Mouse (Mus musculus) testis, postnatal 10 days (tissue): ENCODE data around the gene Pacs2.

Source experiments
- DNase-seq: peaks from one replicate; pipeline ENCODE4 v3.0.0; 2021; ENCODE audit warnings: low spot score

Pacs2 gene

DNA sequence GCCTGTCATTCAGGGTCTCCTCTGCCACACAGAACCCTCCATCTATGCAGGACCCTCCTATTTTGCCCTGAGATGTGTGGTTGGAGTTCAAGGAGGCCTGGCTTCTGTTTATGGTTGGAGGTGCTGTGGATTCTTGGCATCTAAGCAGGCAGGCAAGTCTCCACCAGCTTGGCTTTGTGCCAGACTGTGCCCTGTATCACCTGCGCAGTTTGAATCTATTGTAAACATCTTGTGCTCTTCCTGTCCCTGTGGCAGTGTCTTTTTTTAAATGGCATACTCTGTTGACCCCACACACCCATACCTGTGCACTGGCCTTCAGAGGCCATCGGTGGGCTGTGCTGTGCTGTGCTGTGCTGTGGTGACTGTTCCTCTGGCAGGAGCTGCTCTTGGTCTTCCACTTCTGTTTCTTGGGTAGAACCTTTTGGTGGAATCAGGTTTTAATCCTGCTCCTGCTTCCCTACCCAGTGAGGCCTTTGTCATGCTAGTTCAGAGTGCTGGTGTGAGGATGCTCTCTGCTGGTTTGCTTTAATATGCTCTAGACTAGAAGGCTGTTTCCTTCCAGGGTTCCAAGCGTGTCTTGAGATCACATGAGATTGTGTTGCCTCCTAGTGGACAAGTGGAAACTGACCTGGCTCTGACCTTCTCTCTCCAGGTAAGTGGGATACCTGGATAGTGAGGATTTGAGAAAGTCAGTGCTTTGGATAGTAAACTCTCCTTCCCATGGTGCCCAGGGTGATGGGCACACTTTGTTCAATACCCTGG, 30.8 kb downstream of the Pacs2 start:
- no peak for DNase-seq

DNA sequence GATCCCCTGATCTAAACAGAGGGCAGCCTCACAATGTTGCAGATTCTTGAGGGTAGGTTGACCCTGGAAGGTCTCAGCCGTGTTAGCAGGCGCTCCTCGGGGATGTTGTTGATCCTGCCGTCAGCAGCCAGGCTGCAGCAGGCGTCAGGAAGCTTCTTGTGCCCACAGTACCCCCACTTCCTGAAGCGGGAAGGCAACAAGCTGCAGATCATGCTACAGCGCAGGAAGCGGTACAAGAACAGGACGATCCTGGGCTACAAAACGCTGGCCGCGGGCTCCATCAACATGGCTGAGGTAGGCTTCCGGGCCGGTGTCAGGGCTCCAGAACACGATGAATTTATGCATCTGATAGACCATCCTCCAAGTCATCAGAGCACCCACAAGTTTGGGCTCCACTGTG, 32.6 kb downstream of the Pacs2 start:
- no peak for DNase-seq

DNA sequence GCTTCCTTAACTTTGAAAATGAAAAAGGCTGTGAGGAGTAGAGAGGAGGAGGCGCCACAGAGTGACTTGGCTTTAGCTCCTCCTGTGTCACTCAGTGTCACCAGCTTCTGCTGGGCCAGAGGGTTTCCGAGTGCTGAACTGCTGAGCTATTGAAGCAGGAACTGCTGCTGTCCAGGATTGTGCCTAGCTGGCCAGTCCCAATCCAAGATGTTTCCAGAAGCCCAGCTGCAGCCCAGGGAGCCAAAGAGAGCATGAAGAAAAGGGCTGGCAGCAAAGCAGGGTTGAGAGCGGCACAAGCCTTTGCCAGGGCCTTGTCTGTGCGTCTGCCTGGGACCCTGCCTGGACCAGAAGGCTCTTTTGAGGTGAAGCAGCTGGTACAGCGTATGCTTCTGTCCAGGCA, 33.8 kb downstream of the Pacs2 start:
- no peak for DNase-seq

DNA sequence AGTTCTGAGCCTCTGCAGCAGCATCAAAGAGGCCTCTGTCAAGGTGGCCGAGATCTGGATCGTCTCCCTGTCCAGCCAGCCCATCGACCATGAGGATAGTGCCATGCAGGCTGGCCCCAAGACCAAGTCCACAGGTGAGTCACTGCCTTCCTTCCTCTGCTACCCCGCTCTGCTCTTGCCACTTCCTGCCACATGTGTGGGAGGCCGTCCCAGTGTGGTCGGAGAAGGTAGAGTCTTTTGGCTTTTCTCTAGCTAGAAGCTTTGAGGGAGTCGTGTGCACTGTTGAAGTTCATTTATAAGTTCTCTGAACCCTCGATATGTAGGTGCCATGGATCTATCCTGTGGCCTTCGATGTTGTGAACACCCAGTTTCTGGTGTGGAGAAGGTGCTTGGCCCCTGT, 35.5 kb downstream of the Pacs2 start:
- DNase-seq, result no peak

DNA sequence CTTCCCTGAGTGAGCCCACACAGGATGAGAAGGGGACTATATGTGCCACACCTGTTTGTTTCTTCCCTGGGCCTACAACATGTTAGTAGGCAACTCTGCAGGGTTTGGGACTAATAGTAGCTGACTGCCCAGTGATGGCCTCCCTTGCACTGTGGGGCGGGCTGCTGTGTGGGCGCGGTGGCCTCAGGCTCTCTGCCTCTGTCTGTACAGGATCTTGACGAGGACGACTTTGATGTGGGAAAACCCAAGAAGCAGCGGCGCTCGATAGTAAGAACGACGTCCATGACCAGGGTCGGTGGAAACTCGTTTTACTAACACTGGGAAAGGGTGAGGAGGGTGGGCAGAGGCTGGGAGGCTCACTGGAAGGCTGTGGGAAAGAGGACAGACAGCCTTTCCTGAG, 36.4 kb downstream of the Pacs2 start:
- DNase-seq, result no peak

DNA sequence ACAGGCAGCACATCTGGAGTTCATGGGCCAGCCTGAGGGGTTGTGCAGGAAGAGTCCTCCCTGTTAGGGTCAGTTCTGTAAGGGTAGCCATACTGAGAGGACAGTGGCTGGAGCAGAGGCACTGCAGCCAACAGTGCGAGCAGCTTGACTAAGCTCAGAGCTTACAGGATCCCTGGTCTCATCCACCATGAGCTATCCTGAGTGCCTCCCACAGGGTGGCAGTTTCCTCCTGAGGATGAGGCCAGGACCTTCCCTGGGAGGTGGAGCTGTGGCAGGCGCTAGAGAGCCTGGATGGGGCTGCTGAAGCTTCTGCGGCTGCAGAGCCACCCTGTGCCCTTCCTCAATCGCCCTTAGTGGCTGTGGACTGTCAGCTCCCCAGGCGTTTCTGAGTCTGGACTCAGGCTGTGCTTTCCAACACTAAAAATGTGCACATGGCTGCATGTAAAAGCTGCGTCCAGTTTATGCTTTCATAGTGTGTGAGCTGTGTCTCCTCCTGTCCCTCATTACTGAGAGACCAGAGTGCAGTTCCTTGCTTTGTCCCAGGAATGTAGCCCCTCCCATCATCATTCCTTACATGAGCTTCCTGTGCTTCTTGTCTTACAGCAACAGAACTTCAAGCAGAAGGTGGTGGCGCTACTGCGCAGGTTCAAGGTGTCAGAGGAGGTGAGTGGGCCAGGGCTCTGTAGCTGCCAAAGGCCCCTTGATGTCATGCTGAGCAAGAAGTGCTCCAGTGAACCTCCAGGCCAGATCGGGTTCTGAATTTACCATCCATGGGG, 37.5 kb downstream of the Pacs2 start:
- no peak for DNase-seq

DNA sequence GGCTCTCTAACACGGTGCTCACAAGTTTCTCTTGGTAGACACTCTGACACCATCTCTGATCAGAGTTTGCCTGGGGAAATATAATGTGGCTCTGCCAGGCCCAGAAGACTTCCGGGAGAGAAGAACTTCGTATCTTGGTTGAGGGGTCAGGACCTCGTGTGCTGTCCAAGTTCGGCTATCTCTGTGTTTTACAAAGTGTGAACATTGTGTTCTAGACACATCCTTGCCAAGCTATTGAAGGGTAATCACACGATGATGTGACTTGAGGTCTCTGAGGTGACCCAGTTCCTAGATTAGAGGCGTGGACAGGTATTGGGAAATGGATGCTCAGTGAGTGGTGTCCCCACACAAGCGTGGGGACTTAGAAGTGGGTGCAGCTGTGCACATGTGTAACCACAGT, 41.8 kb downstream of the Pacs2 start:
- DNase-seq, result no peak

DNA sequence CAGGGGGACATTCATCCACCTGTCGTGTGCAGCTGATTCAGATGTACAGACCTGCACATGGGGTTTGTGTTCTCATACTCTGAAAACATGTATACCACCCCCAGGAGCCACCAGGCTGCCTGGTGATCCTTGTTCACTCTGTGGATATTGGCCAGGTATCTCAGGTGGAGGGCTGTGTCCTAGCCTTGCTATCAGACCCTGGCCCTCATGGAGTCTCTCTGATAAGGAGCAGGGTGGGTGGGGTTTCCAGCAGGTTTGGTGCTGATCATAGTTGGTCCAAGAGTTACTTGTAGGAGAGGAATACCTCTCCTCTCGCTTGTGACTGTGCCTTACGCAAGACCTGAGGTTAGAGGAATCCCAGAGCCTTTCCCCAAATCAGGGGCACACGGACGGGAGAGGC, 45.9 kb downstream of the Pacs2 start:
- DNase-seq, result no peak

DNA sequence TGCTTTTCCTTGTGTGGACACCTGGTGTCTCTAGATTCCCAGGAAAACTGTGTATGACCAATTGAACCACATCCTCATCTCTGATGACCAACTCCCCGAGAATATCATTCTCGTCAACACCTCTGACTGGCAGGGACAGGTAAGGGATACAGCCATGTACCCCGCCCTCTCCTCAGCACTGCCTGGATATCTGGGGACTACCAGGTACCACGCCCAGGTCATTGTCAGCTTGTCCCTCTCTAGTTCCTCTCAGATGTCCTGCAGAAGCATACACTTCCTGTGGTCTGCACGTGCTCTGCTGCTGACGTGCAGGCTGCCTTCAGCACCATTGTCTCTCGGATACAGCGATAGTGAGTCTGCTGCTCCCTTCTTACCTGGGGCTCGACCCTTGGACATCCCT, 47.3 kb downstream of the Pacs2 start:
- DNase-seq, result no peak

DNA sequence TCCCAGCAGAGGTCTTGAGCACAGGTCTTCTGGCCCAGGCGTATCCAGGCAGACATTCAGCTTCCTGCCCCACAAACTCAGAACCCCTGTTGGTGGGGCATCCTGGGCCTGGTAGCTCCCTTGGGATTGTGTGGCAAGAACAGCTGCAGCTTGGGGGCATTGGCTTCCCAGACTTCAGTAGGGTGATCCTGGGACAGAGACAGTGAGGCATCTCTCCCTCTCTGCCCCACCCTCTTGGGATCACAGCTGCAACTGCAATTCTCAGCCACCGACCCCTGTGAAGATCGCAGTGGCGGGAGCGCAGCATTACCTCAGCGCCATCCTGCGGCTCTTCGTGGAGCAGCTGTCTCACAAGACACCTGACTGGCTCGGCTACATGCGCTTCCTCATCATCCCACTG, 47.9 kb downstream of the Pacs2 start:
- no peak for DNase-seq

DNA sequence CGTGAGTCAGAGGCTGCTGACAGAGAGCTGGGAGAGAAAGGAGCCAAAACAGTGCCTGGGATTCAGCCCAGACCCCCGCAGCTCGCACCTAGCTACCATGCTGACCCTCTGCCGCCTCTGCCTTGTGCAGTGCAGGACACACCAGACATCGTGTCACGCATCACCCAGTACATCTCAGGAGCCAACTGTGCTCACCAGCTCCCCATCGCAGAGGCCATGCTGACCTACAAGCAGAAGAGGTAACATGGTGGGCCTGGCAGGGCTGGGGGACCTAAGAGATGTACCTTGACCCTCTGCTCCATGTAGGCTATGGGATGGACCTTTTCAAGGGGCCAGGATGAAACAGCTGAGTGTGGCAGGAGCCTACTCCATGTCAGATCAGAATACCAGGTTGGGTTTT, 49.4 kb downstream of the Pacs2 start:
- no peak for DNase-seq

DNA sequence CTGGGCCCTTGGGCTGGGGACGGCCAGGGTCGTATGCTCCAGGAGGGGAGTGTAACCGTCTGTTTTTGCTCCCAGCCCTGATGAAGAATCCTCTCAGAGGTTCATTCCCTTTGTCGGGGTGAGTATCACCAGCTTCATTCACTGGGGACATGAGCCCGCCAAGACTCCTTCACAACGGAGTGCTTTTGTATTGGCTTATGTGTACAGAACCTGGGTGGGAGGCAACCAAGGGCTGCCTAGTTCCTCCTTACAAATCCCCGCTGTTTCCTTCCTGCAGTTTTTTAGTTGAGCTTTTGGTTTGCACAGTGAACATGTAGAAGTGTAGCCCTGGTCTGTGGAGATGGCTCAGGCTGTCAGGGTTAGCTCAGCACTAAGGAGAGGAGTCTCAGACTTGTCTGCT, 53.7 kb downstream of the Pacs2 start:
- DNase-seq, result no peak

DNA sequence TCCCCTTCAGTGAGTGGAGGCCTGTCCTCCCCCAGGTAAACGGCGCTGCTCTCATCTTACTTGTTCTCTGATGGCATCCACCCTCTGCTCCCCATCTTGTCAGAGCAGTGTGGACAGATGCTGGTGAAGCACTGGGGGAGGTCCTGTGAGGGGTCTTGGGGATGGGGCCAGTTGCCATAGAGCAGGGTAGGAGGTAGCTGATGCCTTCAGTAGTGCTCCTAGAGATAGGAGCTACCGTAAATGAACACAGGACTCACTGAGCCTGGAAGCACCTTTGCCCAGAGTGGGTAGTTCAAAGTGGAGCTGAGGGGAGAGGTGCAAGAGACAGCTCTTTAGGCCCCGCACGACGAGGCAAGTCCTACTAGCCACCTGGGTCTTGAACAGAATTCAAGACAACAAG, 55.1 kb downstream of the Pacs2 start:
- no peak for DNase-seq

DNA sequence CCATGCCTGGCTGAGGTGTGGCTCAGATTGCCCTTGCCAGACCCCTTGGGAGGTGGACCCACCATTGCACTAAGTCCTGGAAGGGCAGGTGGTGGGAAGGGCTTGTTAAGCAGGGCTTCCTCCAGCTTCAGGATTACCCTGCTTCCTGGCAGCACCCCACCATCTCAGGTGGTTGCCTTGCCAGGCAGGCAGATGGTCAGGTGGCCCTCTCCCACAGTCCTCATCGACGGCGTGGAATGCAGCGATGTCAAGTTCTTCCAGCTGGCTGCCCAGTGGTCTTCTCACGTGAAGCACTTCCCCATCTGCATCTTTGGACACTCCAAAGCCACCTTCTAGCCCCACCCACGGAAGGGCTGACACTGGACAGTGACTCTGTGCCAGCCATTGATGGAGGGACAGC, 57.0 kb downstream of the Pacs2 start:
- no peak for DNase-seq

DNA sequence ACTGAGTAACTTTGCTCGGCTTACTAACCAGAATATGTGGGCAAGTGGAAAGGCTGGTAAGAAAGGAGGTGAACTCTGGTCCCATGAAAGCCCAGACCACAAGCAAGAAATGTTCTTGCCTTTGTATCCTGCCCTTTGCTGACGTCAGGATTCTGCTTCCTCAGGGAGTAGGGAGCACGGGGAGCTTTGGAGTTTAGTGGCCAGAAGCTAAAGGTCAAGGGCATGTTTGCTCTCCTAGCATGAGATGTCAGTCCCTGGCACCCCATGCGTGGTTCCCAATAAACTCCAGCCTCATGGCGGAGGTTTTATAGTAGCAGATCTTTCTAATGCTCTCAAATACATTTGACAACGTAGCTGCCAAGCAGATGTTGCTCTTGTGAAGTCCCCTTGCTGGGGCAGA, 57.5 kb downstream of the Pacs2 start:
- DNase-seq, result no peak

DNA sequence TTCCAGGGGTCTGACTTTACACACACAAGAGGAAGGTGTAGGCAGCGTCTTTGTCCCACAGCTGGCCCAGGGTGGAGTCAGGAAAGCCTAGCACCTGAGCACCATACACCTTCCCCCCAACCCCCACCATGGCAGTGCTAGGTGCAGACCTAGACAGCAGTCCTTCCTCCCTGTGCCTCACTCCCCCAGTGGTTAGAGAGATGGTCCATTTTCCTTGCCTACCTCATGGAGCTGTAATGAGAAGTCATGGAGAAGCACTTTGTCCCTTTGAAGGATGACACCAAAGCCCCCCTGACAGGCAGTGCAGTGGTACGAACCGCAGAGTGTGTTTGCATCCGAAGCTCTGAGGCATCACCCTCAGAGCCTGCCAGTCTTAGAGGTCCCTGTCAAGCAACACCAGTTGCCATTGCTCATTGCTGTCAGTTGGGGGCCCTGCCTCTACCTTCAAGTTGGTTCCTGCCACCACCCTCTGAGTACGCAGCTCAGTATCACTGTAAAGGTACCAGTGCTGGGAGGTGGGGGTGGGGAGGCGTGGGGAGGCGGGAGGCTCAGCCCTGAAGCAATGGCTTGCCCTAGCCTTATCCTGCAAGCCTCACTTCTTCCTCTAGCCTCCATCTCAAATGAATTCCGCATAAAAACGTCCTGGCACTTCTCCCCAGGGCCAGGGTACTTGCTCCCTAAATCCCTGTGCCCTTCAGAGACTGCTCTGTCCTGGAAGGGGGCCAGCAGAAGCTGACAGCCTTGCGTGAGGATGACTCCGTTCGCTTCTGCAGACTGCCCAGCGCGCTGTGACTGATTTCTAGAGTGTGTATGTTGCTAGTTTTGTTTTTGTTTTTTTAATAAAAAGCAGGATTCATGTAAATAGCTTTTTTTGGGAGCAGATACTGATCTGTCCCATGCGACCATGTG, 59.4 kb downstream of the Pacs2 start:
- peak; percentile 69 for DNase-seq

DNA sequence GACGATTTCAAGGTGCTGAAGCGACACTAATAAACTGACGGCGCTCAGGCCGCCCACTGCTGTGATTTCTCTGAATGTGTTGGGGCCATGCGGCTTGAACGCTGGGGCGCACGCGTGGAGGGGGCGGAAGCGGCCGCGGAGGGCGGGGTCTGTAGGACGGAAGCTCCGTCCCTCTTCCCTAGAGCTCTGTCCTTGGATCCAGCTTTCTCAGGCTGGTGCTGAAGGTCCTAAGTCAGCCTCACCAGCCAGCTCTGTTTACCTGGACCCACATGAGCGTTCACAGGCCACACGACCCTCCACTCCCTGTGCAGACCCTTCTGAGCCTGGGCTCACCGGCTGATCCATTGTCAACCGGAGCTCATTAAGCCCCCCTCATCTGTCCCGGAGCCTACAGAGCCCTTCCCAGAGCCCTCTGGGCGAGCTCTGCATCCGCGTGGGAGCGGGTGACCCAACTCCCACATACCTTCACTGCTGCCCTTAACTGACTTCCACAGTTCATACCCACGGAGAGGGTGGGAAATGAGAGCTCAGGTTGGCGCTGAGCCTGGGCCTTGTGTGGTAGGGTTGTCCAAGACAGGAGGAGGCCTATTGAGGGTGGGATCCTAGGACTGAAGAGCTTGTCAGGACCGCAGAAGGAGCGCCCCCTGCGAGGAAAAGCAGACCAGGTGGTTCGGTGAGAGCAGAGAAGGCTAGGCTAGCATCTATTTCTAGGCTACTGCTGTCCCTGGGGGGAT, 60.2 kb downstream of the Pacs2 start, which contains the start of gene Tex22:
TSS of gene Tex22 (plus strand) at position 174 of the 734 bp plus-strand sequence.
- peak; percentile 92 for DNase-seq

DNA sequence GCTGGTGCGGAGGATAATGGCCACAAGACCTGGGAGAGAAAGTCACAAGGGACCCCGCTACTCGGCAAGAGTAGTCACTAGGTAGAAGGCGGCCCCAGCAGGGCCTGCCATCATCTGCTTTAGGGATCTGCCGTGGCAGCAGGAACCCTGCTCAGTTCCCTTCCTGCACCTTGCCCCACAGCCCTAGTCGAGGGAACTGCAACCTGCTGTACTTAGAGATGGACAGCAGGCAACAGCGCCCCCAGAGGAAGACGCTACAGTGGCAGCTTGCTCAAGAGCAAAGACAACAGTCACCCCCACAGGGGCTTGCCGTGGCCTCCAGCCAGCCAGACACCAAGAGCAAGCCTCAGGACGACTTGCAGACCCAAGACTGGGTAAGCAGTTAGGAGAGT, 60.8 kb downstream of the Pacs2 start:
- DNase-seq, result peak; percentile 92

DNA sequence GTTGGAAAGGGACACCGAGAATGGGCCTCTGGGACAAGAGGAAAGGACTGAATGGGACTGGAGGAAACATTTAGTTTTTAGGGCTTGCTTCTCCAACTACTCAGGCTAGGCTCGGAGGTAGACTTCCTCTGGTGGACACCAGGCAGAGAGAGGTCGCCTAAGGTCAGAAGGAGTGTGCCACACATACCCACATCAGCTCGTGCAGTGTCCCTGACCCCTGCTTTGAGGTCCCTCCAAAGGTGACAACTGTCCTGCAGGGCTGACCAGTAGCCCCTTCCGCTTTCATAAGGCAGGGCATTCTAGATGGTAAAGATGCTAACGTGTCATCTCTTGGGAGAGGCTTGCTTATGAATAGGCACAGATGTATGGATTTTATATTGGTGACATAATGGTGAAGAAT, 61.2 kb downstream of the Pacs2 start:
- DNase-seq, result no peak

DNA sequence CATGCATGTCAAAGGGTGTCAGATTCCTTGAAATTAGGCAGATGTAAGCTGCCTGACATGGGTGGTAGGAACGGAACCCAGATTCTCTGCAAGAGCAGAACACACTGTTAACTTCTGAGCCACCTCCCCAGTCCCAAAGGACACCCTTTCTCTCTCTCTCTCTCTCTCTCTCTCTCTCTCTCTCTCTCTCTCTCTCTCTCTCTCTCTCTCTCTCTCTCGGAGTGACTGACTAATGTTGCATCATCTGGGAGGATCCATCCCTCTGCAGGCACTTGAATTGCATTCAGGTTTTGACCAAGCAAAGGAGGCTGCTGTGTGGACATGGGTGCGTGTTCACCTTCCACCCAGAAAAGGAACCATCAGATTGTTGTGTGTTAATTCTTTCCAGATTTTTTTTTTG, 73.0 kb downstream of the Pacs2 start:
- no peak for DNase-seq

DNA sequence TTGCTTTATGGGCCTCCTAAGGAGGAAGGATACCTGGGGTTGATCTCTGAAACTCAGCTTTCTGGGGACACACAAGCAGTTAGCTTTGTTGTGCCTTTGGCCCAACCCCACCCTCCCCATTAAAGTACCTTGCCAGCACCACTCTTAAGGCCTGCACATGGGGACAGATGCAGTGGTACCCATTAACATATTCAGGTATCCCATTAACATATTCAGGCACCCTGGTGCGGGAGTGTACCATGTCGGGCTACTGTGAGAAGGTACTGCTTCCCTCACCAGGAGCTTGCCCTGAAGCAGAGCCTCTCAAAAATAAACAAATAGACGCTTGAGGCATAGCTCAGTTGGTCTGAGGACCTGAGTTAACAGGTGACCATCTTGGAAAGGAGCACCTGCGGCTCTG, 73.7 kb downstream of the Pacs2 start:
- DNase-seq, result no peak

DNA sequence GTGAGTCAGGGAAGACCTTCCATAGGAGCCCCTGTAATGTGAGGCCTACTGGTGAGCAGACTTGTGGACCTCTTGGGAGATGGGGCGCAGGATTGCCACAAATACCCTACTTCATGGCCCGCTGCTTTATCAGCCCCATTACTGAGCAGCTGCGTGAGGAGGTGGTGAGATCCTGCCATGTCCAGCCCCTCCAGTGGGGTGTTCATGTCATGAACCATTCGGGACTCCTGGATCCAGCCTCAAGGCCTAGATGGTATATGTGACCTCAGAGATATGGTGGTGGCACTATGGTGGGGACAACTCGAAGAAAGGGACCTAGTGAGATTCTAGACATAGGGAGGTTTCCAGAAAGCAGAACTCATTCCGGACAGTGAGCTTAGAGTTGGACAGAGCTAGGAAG, 74.8 kb downstream of the Pacs2 start:
- DNase-seq, result no peak
